Mouse (Mus musculus) heart, adult 2 months (tissue): ENCODE measurements around the gene H2afv.

Experiments
- CTCF ChIP-seq: fragments of 200-600 bp; IDR thresholded peaks from 2 replicates; pipeline ENCODE4 v1.8.1; 2022; ENCODE audit warnings: antibody characterized with exemption, mild to moderate bottlenecking, moderate library complexity
- EP300 ChIP-seq: fragments of 200-500 bp; IDR thresholded peaks from 2 replicates; pipeline ENCODE4 v1.6.1; 2011; ENCODE audit warnings: low read depth, low read length, control low read depth; ENCODE audit not compliant: insufficient read depth
- POLR2A ChIP-seq: fragments of 200-500 bp; IDR thresholded peaks from 2 replicates; pipeline ENCODE4 v1.6.1; 2011; ENCODE audit warnings: mild to moderate bottlenecking, low read depth, low read length, control low read depth; ENCODE audit not compliant: insufficient read depth

DNA sequence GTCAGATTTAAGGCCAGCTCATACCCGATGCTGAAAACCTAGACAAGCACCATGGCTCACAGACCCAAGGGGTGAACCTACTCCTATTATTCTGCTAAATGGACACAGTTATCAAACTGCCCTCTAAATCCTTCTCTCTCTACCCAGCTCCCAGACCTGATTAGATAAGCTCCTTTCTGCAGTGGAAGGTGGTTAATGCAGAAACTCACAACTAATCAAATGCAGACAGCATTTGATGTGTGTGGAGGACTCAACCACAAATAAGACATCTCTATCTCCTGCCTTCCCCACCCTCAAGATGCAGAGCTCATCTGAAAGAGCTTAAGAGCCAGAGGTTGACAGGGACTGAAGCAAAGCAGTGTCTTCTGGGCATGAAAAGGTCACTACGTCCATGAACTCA, 38.9 kb upstream of the H2afv start:
- no peak for TF ChIP-seq CTCF
- no peak for TF ChIP-seq POLR2A
- TF ChIP-seq EP300, result no peak
